Comparison of ENCODE assay signal across 9 mouse cellular contexts in the genomic region with DNA sequence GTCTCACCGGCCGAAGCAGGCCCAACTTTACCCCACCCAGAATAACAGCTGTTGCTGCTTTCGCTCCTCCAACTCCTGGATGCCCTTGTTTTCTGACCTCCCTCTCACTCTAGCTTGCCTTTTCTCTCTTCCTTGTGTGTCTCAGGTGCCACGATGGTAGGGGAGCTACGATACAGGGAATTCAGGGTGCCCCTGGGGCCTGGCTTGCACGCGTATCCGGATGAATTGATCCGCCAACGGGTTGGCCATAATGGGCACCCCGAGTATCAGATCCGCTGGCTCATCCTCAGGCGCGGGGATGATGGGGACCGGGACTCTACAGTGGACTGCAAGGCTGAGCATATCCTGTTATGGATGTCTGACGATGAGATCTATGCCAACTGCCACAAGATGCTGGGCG. TPM values are rescaled to one million over a fixed set of nuclear protein-coding genes. Genes with fewer than 3 reads are reported as not detected.
DNase-seq lines count a peak whose midpoint lies in the region; ATAC-seq and TF ChIP-seq lines count a peak whose summit lies in the region.
"Had no signal": no experiment of that assay in that cellular context is flagged by ENCODE, and none has a peak within 500 bp of the region (broad histone marks: within the 10 kb centered on the region; RNA-seq: fewer than 3 reads in every experiment).

No protein-coding gene starts in this region.

- 70% methylated on average over 17 of the region's 17 CpGs for WGBS in heart, embryonic 10.5 days
- 64% methylated on average over 17 of the region's 17 CpGs for WGBS in heart, embryonic 16.5 days
- WGBS in liver, postnatal 0 days (ENCODE audit: insufficient replicate concordance), result 72% methylated on average over 17 of the region's 17 CpGs

- peaks cover 61% of the 10 kb centered on the region for H3K36me3 ChIP-seq in heart, embryonic 10.5 days
- peaks cover 30% of the 10 kb centered on the region; the same call in 1 of the 2 replicates for H3K36me3 ChIP-seq in ES-E14 (ENCODE audit: control insufficient read depth, insufficient read depth, low read length, poor library complexity, severe bottlenecking)
- H3K36me3 ChIP-seq in heart, embryonic 16.5 days (ENCODE audit: control insufficient read depth, insufficient read depth), result peaks cover 38% of the 10 kb centered on the region
- H3K36me3 ChIP-seq in liver, postnatal 0 days (replicated peaks; ENCODE audit: insufficient read depth, low read length), result peaks cover 21% of the 10 kb centered on the region

- no peak for TF ChIP-seq EP300 in liver, postnatal 0 days (IDR thresholded peaks at IDR 0.05; ENCODE audit: low read depth)

- no peak for TF ChIP-seq CTCF in liver, postnatal 0 days (IDR thresholded peaks at IDR 0.05; ENCODE audit: low read depth)

- H3K27ac ChIP-seq in heart, embryonic 10.5 days, result peak overlapping the region; percentile 98
- H3K27ac ChIP-seq in ES-E14 (ENCODE audit: insufficient read depth, low read depth, low read length, poor library complexity, severe bottlenecking), result no peak overlapping the region
- peak overlapping the region; percentile 99 for H3K27ac ChIP-seq in heart, embryonic 16.5 days (ENCODE audit: low read length)
- 0 out of 2 replicates have a peak overlapping the region, but pooled peaks have one; percentile 84 for H3K27ac ChIP-seq in liver, postnatal 0 days (ENCODE audit: low read depth)

- peak overlapping the region; percentile 63 for H3K9ac ChIP-seq in ES-E14 (ENCODE audit: insufficient read depth, low read depth, low read length, poor library complexity, severe bottlenecking)
- peak overlapping the region; percentile 97 for H3K9ac ChIP-seq in heart, embryonic 16.5 days (ENCODE audit: low read length)
- H3K9ac ChIP-seq in liver, postnatal 0 days (replicated peaks), result peak overlapping the region; percentile 70

- H3K4me3 ChIP-seq in heart, embryonic 10.5 days, result peak overlapping the region; percentile 77
- H3K4me3 ChIP-seq in ES-E14 (ENCODE audit: insufficient read depth in 1 of 2, low read depth in 1 of 2, low read length in 2 of 2, poor library complexity in 1 of 2, severe bottlenecking in 1 of 2), result peak overlapping the region; percentile 67 to 82
- peak overlapping the region; percentile 80 for H3K4me3 ChIP-seq in heart, embryonic 16.5 days (ENCODE audit: low read length)
- H3K4me3 ChIP-seq in liver, postnatal 0 days (ENCODE audit: low read depth, low read length), result peak overlapping the region; percentile 62

- H3K27me3 ChIP-seq in heart, embryonic 10.5 days (ENCODE audit: insufficient read depth, poor library complexity, severe bottlenecking), result no peaks in the 10 kb centered on the region
- no peaks in the 10 kb centered on the region for H3K27me3 ChIP-seq in heart, embryonic 16.5 days (ENCODE audit: control insufficient read depth, insufficient read depth, low read length)
- no peaks in the 10 kb centered on the region for H3K27me3 ChIP-seq in liver, postnatal 0 days (ENCODE audit: insufficient read depth, low read length)

- H3K4me2 ChIP-seq in heart, embryonic 16.5 days (ENCODE audit: low read depth, low read length), result peak overlapping the region; percentile 93
- peak overlapping the region; percentile 91 for H3K4me2 ChIP-seq in liver, postnatal 0 days (ENCODE audit: low read depth, low read length)

- peaks cover 59% of the 10 kb centered on the region for H3K4me1 ChIP-seq in heart, embryonic 10.5 days
- peaks cover 10 to 15% of the 10 kb centered on the region in 2 experiments; a peak in 3 of 4 replicates for H3K4me1 ChIP-seq in ES-E14 (ENCODE audit: control insufficient read depth in 2 of 2, insufficient read depth in 2 of 2, low read length in 2 of 2, poor library complexity in 1 of 2)
- peaks cover 35% of the 10 kb centered on the region for H3K4me1 ChIP-seq in heart, embryonic 16.5 days (ENCODE audit: control insufficient read depth, insufficient read depth, low read length)
- H3K4me1 ChIP-seq in liver, postnatal 0 days (ENCODE audit: insufficient read depth), result peaks cover 23% of the 10 kb centered on the region

- in situ Hi-C loops in ES-E14 (cut with MboI; ENCODE audit: low sequenced_read_pairs in 2 of 2, unreplicated experiment in 2 of 2), result no loop called here

- DNase-seq in heart, embryonic 10.5 days (ENCODE audit: low spot score), result no peak
- DNase-seq in heart, adult 8-10 months (ENCODE audit: low spot score), result no peak
- DNase-seq in ES-E14 (ENCODE audit: low read depth, low spot score), result no peak
- DNase-seq in liver, postnatal 0 days, result no peak
- DNase-seq in left cerebral cortex, adult 11 months (ENCODE audit: low spot score), result no peak
- DNase-seq in layer of hippocampus, postnatal 36 days, result no peak
- DNase-seq: retina, postnatal 1 day had no signal

- H3K9me3 ChIP-seq in heart, embryonic 10.5 days, result no peaks in the 10 kb centered on the region
- no peaks in the 10 kb centered on the region for H3K9me3 ChIP-seq in ES-E14 (ENCODE audit: control insufficient read depth, insufficient read depth, low read depth, low read length)
- H3K9me3 ChIP-seq in heart, embryonic 16.5 days (replicated peaks; ENCODE audit: control insufficient read depth, low read length), result no peaks in the 10 kb centered on the region
- H3K9me3 ChIP-seq in liver, postnatal 0 days (ENCODE audit: low read length), result no peaks in the 10 kb centered on the region

- ATAC-seq in heart, embryonic 16.5 days (replicated peaks; ENCODE audit: extremely low read depth, insufficient read depth, low FRiP score), result no peak
- no peak for ATAC-seq in liver, postnatal 0 days
- ATAC-seq in megakaryocyte-erythroid progenitor cell, adult 5-6 weeks (replicated peaks; ENCODE audit: low FRiP score, low TSS enrichment, poor library complexity, severe bottlenecking), result no peak

TF ChIP-seq in ES-E14, 5 proteins besides CTCF, POLR2A, EP300 and RAD21:
- TF ChIP-seq ZNF384 (IDR thresholded peaks at IDR 0.05; ENCODE audit: low read depth, low read length), result no peak
- no peak for TF ChIP-seq HCFC1 (IDR thresholded peaks at IDR 0.05; ENCODE audit: borderline replicate concordance, insufficient read depth, low read length)
- no peak for TF ChIP-seq CHD2 (IDR thresholded peaks at IDR 0.05; ENCODE audit: low read depth, low read length)
TF ChIP-seq in ES-E14: peak in this region for 0.

RNA-seq across cellular contexts. Expression of a gene that starts 1.2 kb away (rescaled TPM):
- 44.8 and 51.3 TPM in 2 replicates for polyA plus RNA-seq in heart, embryonic 10.5 days (2016; fragmentation: Nextera tagmentation; extraction: Ambion mirVana)
- total RNA-seq in heart, adult 8-10 months (2022), result 10 to 100 TPM; 16.5 to 21.2 (median 18.7) TPM
- 88.5 and 96.1 TPM in 2 replicates for total RNA-seq in ES-E14 (2012; rRNA removed)
- 39.8 and 46.0 TPM in 2 replicates for polyA plus RNA-seq in heart, embryonic 16.5 days (2015; fragmentation: Nextera tagmentation; extraction: Ambion mirVana)
- polyA plus RNA-seq in liver, postnatal 0 days (2015; fragmentation: Nextera tagmentation; extraction: Ambion mirVana), result 5.2 and 6.2 TPM in 2 replicates
- 11.2 and 12.6 TPM in 2 replicates for total RNA-seq in megakaryocyte-erythroid progenitor cell, adult 5-6 weeks (2014; fragmentation: Nextera tagmentation)
- total RNA-seq in megakaryocyte-erythroid progenitor cell, adult 5-6 weeks (2017), result 6.6 and 12.6 TPM in 2 replicates
- 10 to 100 TPM; 18.4 to 20.0 TPM for total RNA-seq in layer of hippocampus, postnatal 36 days (2021)

RNA-seq across cellular contexts. Expression of a gene that starts 5.3 kb away (rescaled TPM):
- 131 and 151 TPM in 2 replicates for polyA plus RNA-seq in heart, embryonic 10.5 days (2016; fragmentation: Nextera tagmentation; extraction: Ambion mirVana)
- 100 to 1,000 TPM; 115 to 133 (median 125) TPM for total RNA-seq in heart, adult 8-10 months (2022)
- 205 and 261 TPM in 2 replicates for total RNA-seq in ES-E14 (2012; rRNA removed)
- 117 and 119 TPM in 2 replicates for polyA plus RNA-seq in heart, embryonic 16.5 days (2015; fragmentation: Nextera tagmentation; extraction: Ambion mirVana)
- 75.2 and 79.3 TPM in 2 replicates for polyA plus RNA-seq in liver, postnatal 0 days (2015; fragmentation: Nextera tagmentation; extraction: Ambion mirVana)
- 74.7 and 190 TPM in 2 replicates for total RNA-seq in megakaryocyte-erythroid progenitor cell, adult 5-6 weeks (2014; fragmentation: Nextera tagmentation)
- total RNA-seq in megakaryocyte-erythroid progenitor cell, adult 5-6 weeks (2017), result 82.2 and 97.0 TPM in 2 replicates
- total RNA-seq in layer of hippocampus, postnatal 36 days (2021), result 10 to 100 TPM; 45.3 to 50.7 TPM

RNA-seq across cellular contexts. Expression of a gene that starts 5.5 kb away (rescaled TPM):
- polyA plus RNA-seq in heart, embryonic 10.5 days (2016; fragmentation: Nextera tagmentation; extraction: Ambion mirVana), result 21.1 and 22.5 TPM in 2 replicates
- total RNA-seq in heart, adult 8-10 months (2022), result 10 to 100 TPM; 27.5 to 29.1 (median 28.5) TPM
- 17.8 and 20.7 TPM in 2 replicates for total RNA-seq in ES-E14 (2012; rRNA removed)
- polyA plus RNA-seq in heart, embryonic 16.5 days (2015; fragmentation: Nextera tagmentation; extraction: Ambion mirVana), result 25.7 and 29.0 TPM in 2 replicates
- 10.7 and 12.6 TPM in 2 replicates for polyA plus RNA-seq in liver, postnatal 0 days (2015; fragmentation: Nextera tagmentation; extraction: Ambion mirVana)
- total RNA-seq in megakaryocyte-erythroid progenitor cell, adult 5-6 weeks (2014; fragmentation: Nextera tagmentation), result 5.8 and 6.9 TPM in 2 replicates
- 5.6 and 5.9 TPM in 2 replicates for total RNA-seq in megakaryocyte-erythroid progenitor cell, adult 5-6 weeks (2017)
- 10 to 100 TPM; 19.0 to 19.7 TPM for total RNA-seq in layer of hippocampus, postnatal 36 days (2021)

RNA-seq across cellular contexts. Expression of a gene that starts 22.0 kb away (rescaled TPM):
- polyA plus RNA-seq in heart, embryonic 10.5 days (2016; fragmentation: Nextera tagmentation; extraction: Ambion mirVana), result 65.4 and 67.7 TPM in 2 replicates
- total RNA-seq in heart, adult 8-10 months (2022), result 1 to 10 TPM; 1.8 to 3.5 (median 2.1) TPM
- total RNA-seq in ES-E14 (2012; rRNA removed), result 200 and 384 TPM in 2 replicates
- polyA plus RNA-seq in heart, embryonic 16.5 days (2015; fragmentation: Nextera tagmentation; extraction: Ambion mirVana), result 37.6 and 46.0 TPM in 2 replicates
- 3.0 and 3.5 TPM in 2 replicates for polyA plus RNA-seq in liver, postnatal 0 days (2015; fragmentation: Nextera tagmentation; extraction: Ambion mirVana)
- 0.12 and 0.20 TPM in 2 replicates for total RNA-seq in megakaryocyte-erythroid progenitor cell, adult 5-6 weeks (2014; fragmentation: Nextera tagmentation)
- total RNA-seq in megakaryocyte-erythroid progenitor cell, adult 5-6 weeks (2017), result 0.14 and 0.53 TPM in 2 replicates
- total RNA-seq in layer of hippocampus, postnatal 36 days (2021), result 1 to 10 TPM; 8.5 to 9.6 TPM

RNA-seq across cellular contexts. Expression of a gene that starts 22.9 kb away (rescaled TPM):
- 46.3 and 61.0 TPM in 2 replicates for polyA plus RNA-seq in heart, embryonic 10.5 days (2016; fragmentation: Nextera tagmentation; extraction: Ambion mirVana)
- total RNA-seq in heart, adult 8-10 months (2022), result 10 to 100 TPM; 10.5 to 13.7 (median 12.4) TPM
- total RNA-seq in ES-E14 (2012; rRNA removed), result 44.5 and 57.0 TPM in 2 replicates
- 39.0 and 39.7 TPM in 2 replicates for polyA plus RNA-seq in heart, embryonic 16.5 days (2015; fragmentation: Nextera tagmentation; extraction: Ambion mirVana)
- 28.1 and 28.2 TPM in 2 replicates for polyA plus RNA-seq in liver, postnatal 0 days (2015; fragmentation: Nextera tagmentation; extraction: Ambion mirVana)
- total RNA-seq in megakaryocyte-erythroid progenitor cell, adult 5-6 weeks (2014; fragmentation: Nextera tagmentation), result 16.1 and 23.4 TPM in 2 replicates
- total RNA-seq in megakaryocyte-erythroid progenitor cell, adult 5-6 weeks (2017), result 60.4 and 64.8 TPM in 2 replicates
- total RNA-seq in layer of hippocampus, postnatal 36 days (2021), result 10 to 100 TPM; 14.5 to 15.4 TPM
